Mouse (Mus musculus): ENCODE results near the gene Hes7.
A peak's percentile ranks its signal among the peaks of the same experiment; 100 is the strongest.

Gene Hes7

DNA sequence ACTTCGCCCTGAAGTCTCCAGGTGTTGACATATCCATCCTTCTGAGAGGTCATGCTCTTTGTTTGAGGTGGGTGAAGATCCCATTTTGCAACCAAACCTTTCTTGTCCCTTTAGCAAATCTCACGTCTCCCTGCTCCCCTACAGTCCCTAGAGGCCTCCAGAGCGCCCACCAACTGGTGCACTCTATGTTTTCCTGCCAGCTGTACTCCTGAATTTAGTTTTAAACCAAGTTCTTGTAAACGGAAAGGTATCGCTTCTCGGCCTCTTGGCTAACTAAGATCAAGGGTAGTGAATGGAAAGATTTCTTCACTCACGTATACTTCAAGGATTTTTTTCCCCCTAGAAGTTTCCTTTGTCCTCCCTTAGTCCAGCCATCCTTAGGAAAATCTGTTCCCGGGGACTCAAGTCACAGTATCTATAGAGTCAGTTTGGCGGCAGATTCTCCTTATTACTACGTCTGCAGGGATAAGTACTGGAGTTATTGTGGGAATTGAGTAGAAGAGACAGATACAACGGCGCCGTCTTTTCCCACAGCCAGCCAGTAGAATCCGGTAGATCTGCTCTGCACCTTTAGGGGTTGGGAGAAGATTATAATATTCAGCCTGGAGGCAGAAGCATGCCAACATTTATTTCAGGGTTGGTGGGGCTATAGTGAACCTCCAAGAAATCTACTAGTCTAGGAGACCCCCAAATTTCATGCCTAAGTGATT is 603 bp upstream of the Hes7 start:
- peak in 1 of 2 experiments; percentile 2 for DNase-seq (ENCODE audit: low spot score in 2 of 2)

DNA sequence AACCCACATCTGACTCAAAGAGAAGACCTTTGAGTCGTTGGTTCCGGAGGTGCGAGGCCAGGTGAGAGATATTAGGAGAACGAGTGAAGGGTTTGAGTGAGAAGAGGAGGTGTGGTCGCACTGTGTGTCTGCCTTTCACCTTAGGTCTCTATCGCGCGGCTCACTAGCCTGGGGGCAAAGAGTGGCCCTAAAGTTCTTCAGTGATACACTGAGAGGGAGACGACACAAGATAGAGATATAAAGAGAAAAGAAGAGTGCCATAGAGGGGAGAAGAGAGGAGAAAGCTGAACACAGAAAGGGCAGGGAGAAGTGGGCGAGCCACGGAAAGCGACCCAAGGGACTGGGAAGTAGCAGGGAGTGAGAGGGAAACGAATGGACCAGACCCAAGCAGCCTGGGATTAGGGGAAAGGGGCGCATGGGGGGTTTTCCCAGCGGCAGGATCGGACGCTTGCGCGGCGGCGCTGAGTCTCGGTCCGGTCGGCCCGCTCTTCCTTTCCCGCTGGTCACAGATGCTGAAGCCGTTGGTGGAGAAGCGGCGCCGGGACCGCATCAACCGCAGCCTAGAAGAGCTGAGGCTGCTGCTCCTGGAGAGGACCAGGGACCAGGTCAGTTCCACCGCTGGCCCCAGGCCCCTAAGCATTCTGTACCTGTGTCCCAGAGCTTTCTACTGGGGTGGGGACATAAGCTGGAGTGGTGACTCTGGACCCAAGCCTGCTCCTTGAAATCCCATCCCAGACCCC is 967 bp downstream of the Hes7 start:
- peak in 1 of 2 experiments; percentile 28 for DNase-seq (ENCODE audit: low spot score in 2 of 2)

DNA sequence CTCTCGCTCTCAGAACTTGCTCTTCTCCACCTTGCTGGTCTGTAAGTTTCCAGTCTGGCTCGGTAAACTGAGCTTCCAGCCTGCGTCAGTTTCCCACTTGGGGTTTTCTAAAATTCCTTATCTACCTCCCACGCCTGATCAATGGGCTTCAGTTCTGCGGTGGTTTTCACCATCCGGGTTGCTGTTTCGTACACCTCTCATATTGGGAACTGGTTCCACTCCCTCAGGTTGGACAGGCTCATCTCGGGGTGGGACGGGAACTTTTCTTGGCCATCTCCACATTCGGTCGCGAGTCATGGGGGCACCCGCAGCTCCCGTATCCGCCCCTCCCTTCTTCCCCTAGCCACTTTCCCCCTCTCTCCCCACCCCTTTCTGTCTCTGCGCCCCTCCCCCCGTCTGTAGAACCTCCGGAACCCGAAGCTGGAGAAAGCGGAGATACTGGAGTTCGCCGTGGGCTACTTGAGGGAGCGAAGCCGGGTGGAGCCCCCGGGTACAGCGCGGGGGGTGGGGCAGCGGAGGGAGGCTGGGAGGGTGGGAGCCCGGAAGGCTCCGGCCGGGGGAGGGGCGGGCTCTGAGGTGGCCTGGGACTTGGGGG is 1.6 kb downstream of the Hes7 start:
- DNase-seq (ENCODE audit: low spot score in 2 of 2) = no peak

DNA sequence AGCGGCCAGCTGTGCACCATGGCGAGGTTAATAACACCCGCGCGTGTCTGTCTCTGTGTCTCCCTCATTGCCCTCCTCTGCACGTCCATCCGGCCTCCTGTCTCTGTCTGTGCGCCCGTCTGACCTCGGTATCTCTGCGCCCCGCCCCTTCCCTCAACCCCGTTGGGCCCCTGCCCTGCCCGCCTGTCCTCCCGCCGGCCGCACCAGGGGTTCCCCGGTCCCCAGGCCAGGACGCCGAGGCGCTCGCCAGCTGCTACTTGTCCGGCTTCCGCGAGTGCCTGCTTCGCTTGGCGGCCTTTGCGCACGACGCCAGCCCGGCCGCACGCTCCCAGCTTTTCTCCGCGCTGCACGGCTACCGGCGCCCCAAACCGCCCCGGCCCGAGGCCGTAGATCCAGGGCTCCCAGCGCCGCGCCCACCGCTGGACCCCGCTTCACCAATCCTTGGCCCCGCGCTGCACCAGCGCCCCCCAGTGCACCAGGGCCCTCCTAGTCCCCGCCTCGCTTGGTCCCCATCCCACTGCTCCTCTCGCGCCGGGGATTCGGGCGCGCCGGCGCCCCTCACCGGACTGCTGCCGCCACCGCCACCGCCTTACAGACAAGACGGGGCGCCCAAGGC is 2.2 kb downstream of the Hes7 start, which contains the start of gene 9130213A22Rik:
9130213A22Rik (minus strand) TSS at position 254 of the 616 bp plus-strand sequence.
- DNase-seq (ENCODE audit: low spot score in 2 of 2) = peak; percentile 84 to 88

DNA sequence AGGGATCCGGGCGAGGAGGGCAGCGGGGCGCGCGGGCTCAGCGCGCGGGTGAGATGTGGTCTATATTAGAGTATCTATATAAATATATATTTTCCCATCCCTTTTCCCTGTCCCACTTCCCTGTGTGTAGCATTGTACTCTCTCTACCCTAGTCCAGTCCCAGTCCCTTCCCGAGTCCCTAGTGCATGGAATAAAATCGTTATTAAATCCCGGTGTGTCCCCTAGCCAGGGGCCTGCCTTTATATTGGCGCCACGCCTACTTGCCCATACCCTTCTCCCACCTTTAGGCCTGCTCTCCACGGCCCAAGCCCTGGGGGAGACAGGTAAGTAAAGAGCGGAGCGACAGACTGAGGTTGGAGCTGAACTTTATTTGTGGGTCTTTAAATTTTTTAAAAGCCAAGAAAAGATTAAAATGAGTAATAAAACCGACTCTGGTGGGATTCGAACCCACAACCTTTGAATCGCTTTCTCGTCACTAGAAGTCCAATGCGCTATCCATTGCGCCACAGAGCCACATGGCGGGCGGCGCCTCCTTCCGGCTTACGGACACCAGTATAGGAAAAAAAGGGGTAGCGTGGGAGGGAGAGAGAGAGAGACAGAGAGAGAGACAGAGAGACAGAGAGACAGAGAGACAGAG is 3.0 kb downstream of the Hes7 start:
- DNase-seq (ENCODE audit: low spot score in 2 of 2) = peak; percentile 96

DNA sequence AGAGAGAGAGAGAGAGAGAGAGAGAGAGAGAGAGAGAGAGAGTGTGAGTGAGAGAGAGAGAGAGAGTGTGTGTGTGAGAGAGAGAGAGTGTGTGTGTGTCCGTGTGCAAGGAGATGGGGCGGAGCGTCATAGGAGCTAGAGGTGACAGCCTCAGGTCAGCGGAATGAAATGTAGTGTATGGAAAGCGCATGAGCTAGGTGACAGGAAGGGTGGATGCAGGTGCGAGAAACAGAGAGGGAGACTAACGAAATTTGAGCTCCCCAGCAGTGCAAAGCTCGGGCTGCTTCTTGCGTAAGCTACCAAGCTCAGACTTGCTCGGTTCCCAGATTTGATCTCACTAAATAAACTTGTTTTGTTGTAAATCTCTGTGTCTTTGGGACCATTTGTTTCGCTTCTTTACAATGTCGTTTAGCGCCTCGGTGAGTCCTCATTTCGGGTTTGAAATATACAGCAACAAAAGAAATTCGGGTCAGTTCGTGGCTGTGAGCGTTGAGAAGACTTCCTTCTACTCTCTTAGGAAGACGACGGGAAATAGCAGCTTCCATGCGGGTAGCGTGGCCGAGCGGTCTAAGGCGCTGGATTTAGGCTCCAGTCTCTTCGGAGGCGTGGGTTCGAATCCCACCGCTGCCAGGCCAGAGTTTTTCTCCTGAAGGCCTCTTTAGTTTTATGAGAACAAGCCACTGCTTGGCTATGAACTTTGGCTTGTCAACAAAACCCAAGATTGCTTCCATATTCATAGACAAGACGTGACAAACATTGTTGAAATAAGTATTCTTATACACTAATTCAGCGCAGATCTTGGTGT is 3.7 kb downstream of the Hes7 start:
- peak; percentile 98 for DNase-seq (ENCODE audit: low spot score in 2 of 2)

DNA sequence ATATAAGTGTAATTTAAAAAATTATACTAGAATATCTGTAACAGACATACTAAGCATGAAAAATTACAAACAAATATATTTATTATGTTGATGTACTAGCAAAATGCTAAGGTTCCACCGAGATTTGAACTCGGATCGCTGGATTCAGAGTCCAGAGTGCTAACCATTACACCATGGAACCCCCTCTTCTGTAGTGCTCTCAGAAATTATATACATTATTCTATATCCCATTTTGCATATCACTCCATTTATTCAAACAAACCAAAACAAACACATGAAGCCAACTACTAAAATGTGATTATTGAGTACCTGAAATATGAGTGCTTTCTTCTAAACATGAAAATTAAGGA is 4.3 kb downstream of the Hes7 start:
- peak; percentile 65 to 79 for DNase-seq (ENCODE audit: low spot score in 2 of 2)

DNA sequence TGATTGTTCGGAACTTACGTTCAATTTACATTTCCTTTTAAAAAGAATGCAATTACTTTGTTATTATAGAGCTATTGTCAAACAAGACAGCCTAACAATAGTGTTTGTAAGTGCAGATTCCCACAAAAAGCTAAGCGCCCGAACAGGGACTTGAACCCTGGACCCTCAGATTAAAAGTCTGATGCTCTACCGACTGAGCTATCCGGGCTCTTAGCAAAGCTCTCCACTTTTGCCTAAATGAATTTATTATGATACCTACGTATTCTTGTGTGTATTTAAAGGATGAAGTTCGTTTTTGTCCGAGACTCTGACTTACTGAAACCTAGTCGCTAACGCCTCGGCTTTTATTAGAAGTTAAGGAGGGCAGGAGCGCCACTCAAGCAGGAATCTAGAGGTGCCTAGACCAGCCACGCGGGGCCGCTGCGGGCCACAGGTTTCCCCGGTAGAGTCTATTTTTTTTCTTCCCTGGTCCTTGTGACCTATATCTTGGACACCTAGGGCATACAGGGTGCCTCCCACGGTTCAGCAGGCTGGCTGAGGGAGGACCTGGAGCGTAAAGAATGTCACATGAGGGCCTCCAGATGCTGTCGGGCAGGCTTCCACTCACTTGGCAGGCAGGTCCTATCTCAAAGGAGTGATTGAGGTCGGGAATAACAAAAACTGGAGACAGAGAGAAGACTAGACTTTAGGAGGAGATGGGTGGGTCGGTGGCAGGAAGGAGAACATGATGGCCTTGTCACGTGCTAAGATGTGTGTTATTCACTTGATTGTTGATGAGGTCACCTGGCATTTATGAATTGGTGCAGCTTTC is 5.0 kb downstream of the Hes7 start:
- DNase-seq (ENCODE audit: low spot score in 2 of 2) = peak; percentile 78 to 82

DNA sequence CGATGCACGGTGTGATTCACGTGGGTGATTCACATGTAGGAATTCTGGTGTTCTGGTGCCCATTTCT is 5.5 kb downstream of the Hes7 start, which contains the start of gene Aloxe3:
Aloxe3 (plus strand) TSS at position 45 of the 67 bp plus-strand sequence.
- no peak for DNase-seq (ENCODE audit: low spot score in 2 of 2)

DNA sequence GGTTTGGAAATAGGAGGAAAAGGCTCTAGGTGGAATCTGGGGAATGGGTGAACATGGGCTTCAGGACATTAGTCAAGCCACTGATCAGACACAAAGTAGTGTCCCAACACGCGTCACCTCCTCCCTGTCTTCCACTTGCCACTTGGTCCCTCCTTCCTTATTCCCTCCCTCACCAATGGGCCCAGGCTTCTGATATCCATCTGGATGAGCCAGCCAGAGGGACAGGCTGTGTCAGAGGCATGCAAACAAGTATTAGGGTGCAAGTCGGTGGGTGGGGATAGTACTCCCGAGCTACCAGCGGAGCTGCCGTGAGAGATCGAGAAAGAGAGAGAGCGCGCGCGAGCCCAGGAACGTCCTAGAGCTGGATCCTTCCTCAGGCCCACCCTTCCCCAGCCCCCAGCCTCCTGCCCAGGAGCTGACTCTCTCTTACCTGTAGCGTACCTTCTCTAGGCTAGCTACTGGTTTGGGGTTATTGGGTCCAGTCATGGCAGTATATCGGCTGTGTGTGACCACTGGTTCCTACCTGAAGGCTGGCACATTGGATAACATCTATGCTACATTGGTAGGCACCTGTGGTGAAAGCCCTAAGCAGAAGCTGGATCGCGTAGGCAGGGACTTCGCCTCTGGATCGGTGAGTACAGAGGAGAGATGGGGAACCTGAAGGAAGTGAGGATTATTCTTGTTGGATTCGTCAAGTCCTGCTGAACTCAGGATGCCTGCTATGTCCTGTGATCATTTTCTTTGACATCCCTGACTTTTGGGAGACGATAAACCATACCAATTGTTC is 5.9 kb downstream of the Hes7 start:
- DNase-seq (ENCODE audit: low spot score in 2 of 2) = peak in 1 of 2 experiments; percentile 2

DNA sequence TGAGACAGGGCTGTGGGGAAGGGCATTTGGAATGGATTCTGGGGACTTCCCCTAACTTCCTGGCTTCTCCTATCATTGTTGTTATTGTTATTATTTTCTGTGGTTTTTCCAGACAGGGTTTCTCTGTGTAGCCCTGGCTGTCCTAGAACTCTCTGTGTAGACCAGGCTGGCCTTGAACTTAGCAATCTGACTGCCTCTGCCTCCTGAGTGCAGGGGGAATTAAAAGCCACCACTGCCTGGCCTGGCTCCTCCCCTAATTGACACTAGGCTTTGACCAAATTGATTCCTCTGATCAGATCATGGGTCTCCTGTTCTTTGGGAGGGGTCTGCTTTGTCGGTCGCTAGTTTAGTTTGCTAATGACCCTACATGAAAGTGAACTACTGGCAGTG is 6.5 kb downstream of the Hes7 start:
- peak in 1 of 2 experiments; percentile 1 for DNase-seq (ENCODE audit: low spot score in 2 of 2)

DNA sequence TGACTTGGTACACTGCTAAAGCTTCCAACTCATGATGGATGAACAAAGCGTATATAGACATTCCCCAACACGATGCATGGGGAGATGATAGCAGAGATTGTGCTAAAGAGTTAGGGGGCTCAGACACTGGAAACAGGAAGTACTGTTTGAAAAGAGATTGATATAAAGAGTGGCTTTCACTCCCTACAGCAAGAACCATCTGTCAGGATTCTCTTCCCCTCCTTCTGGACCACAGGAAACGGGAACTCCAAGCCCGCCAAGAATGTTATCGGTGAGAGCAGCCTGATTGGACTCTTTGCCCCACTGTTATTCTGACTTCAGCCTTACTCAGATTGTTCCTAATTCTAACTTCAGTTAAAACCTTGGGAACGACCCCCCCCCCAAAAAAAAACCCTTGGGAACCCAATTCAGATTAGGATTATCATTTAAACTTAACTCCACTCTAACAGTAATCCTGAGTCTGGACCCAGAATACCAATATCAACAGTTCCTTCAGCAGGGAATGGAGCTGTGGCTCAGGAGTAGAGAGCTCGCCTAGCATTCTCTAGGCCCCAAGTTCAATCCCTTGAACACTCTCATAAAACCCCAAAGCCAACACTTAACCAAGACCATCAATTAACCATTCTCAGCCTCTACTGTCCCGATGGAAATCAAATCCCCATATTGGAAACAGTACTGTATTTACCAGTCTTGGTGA is 8.4 kb downstream of the Hes7 start:
- no peak for DNase-seq (ENCODE audit: low spot score in 2 of 2)

DNA sequence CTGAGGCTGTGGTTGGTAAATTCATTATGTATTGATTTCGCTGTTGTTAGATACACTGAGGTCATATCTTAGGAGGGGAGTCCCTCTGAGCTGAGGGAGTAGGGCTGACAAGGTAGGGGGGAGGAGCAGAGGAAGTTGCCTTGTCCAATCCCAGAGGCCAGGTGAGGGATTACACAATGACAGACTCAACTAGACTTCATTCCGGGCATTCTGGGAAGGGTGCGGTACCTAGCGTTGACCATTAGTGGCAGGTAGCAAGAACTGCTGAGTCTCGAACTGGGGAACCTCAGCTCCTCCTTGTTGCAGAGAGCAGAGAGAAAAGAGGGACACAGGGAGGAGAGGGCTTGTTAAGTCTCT is 13.3 kb downstream of the Hes7 start:
- no peak for DNase-seq (ENCODE audit: low spot score in 2 of 2)

DNA sequence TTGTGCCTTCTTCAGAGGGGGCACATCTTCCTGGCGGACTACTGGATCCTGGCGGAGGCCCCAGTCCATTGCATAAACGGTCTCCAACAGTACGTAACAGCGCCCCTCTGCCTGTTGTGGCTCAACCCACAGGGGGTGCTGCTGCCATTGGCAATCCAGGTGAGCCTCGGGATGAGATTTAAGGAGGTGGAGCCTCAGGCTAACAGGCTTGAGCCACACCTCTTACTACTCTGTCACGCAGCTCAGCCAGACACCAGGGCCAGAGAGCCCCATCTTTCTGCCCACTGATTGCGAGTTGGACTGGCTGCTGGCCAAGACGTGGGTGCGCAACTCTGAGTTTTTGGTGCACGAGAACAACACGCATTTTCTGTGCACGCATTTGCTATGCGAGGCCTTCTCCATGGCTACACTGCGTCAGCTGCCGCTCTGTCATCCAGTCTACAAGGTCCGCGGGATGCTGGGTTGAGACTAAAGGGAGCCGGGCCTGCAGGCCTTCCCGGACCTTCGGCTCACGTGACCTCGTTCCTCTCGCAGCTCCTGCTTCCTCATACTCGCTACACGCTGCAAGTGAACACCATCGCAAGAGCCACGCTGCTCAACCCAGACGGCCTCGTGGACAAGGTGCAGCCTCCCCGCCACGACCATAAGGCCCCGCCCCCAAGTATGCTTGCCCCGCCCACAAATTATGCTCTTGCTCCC is 13.9 kb downstream of the Hes7 start:
- peak; percentile 84 to 88 for DNase-seq (ENCODE audit: low spot score in 2 of 2)

DNA sequence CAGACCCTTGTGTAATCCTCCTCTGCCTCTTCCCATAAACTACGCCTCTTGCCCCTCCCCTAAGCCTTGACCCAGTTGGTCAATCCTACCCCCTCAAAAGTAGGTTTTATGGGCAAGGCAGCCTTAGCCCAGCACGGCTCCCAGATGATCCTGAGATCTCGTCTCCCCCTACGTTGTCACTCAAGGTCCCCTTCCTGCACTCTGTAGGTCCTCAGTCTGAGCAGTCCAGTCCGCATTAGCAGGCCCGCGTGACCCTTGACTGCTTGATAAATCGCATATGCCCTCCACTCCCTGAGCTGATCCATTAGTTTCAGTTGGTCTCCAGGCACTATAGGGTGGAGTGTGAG is 14.4 kb downstream of the Hes7 start:
- DNase-seq (ENCODE audit: low spot score in 2 of 2) = no peak

DNA sequence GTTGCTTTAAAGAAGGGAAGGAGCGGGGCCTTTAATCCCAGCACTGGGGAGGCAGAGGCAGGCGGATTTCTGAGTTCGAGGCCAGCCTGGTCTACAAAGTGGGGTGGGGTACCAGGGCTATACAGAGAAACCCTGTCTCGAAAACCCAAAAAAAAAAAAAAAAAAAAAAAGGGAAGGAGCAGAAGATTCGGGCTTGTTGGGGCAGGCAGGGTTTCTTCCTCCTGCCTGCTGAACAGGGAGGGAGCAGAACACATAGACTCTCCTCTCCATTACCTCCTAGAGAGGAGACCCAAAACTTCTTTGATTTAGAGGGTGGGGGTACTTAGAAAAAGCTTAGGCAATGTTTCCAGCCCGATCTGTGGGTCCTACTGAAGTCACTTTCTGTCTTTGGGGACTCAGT is 15.2 kb downstream of the Hes7 start:
- DNase-seq (ENCODE audit: low spot score in 2 of 2) = no peak

DNA sequence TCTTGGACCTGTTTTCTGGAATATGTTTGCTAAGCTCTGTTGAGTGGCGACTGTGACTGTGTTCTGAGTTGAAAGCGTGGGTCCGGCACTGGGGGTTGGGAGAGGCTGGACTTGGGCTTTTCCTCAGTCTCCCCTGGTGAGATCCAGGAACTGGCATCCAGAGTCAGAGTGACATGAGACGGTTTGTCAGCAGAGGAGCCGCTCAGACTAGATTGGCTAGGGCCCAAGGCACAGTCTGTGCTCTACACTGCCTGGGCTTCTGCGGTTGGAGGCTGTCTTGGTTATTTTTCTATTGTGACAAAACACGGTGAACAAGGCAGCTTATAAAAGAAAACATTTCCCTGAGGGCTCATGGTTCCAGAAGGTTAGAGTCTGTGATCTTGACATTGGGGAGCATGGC is 27.3 kb downstream of the Hes7 start:
- DNase-seq (ENCODE audit: low spot score in 2 of 2) = no peak

DNA sequence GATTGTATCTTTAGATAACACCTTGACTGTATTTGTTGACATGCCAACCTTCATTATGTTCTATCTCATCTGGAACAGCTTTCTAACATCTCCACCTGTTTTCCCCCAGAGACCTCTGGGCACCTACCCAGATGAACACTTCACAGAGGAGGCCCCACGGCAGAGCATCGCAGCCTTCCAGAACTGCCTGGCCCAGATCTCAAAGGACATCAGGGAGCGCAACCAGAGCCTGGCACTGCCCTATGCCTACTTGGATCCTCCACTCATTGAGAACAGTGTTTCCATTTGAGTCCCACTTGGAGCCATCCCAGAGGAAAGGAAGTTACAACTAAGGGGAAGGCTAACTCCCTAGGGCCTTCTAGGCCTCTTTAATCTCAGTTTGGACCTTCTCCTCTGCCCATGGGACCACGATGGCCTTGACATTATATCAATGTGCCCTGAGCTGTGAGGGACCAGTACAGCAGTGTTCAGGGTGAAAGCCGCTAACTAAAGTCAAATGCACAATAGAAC is 28.3 kb downstream of the Hes7 start:
- no peak for DNase-seq (ENCODE audit: low spot score in 2 of 2)

DNA sequence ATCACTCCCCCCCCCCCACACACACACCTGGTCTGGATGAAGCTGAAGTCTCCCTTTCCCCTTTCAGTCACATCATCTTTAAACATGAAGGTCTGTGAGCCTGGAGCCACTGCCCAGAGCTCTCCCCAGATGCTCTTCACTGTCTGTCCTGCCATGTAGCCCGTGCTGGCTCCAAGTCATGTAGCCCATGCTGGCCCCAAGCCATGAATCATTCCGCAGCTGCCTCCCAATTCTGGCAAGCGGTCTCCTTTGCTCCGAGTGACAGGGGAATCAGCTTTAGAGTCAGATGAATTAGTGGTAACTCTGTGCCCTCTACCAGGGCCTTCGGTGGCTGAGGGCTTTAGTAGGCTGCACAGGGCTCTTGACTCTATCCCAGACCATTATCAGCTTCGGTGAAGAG is 29.5 kb downstream of the Hes7 start:
- DNase-seq (ENCODE audit: low spot score in 2 of 2) = no peak

Measured in frontal cortex, postnatal 36 days (tissue).